Mouse (Mus musculus): Measurements from ENCODE around the gene Arid2. TPM values are rescaled to one million over a fixed set of nuclear protein-coding genes. Genes with fewer than 3 reads are reported as not detected.

The Arid2 gene
- 10 to 100 TPM; 72.1 to 76.7 TPM for total RNA-seq (2023)

GRCm38 (mm10) chr15:96287369-96287975 lies at the start of gene Arid2:
TSS of gene Arid2 (plus strand) at chr15:96287518.

Other genes with a start within 250 kb of the Arid2 start
- gene Scaf11, start 173.3 kb downstream of the Arid2 start, total RNA-seq (2023) = 100 to 1,000 TPM; 165 TPM